Mouse (Mus musculus) MEL (cell line): Measurements from ENCODE around the gene Usp33. TPM values are rescaled to one million over a fixed set of nuclear protein-coding genes. Genes with fewer than 3 reads are reported as not detected.

Source experiments
- DNase-seq: peaks from one replicate; pipeline ENCODE4 v3.0.0; 2011; ENCODE audit warnings: low read depth, low spot score
- H3K27ac ChIP-seq: 2 replicates; pipeline ENCODE4 v1.5.1; 2012; ENCODE audit warnings: low read depth, mild to moderate bottlenecking, control low read depth, low read length, moderate library complexity; ENCODE audit not compliant: control insufficient read depth
- H3K27me3 ChIP-seq, 2 experiments: fragments of 150-350 bp in 1 of 2; sonication (generic) in 1 of 2; 2 replicates each; pipeline ENCODE4 v1.6.1; 2012; ENCODE audit warnings: low read length in 2 of 2, mild to moderate bottlenecking in 2 of 2, improper control_type of control experiment in 1 of 2, moderate library complexity in 1 of 2; ENCODE audit not compliant: insufficient read depth in 2 of 2, control insufficient read depth in 1 of 2
- H3K36me3 ChIP-seq, 2 experiments: 2 replicates each; pipeline ENCODE4 v1.6.1; 2012 to 2014; ENCODE audit warnings: low read length in 2 of 2, improper control_type of control experiment in 1 of 2, inconsistent platforms in 1 of 2, mild to moderate bottlenecking in 1 of 2; ENCODE audit not compliant: insufficient read depth in 2 of 2, control insufficient read depth in 1 of 2
- H3K4me1 ChIP-seq, 2 experiments: fragments of 150-350 bp in 1 of 2; sonication (generic) in 1 of 2; 2 replicates each; pipeline ENCODE4 v1.6.1; 2012; ENCODE audit warnings: low read length in 2 of 2, improper control_type of control experiment in 1 of 2, mild to moderate bottlenecking in 1 of 2; ENCODE audit not compliant: insufficient read depth in 2 of 2, control insufficient read depth in 1 of 2
- H3K4me3 ChIP-seq, 2 experiments: fragments of 150-350 bp in 1 of 2; sonication (generic) in 1 of 2; 2 replicates each; pipeline ENCODE4 v1.5.1; 2012; ENCODE audit warnings: low read depth in 2 of 2, low read length in 2 of 2, mild to moderate bottlenecking in 2 of 2, moderate library complexity in 2 of 2, control low read depth in 1 of 2, improper control_type of control experiment in 1 of 2; ENCODE audit not compliant: control insufficient read depth in 1 of 2, insufficient read depth in 1 of 2
- H3K79me2 ChIP-seq: 2 replicates; pipeline ENCODE4 v1.6.1; 2012; ENCODE audit warnings: mild to moderate bottlenecking, low read length, moderate library complexity; ENCODE audit not compliant: control insufficient read depth, poor library complexity, insufficient read depth
- H3K9ac ChIP-seq: 2 replicates; pipeline ENCODE4 v1.6.1; 2012; ENCODE audit warnings: low read depth, mild to moderate bottlenecking, control low read depth, low read length, moderate library complexity; ENCODE audit not compliant: control insufficient read depth, poor library complexity, severe bottlenecking
- H3K9me3 ChIP-seq: fragments of 150-350 bp; sonication (generic); replicated peaks from 2 replicates; pipeline ENCODE4 v1.6.1; 2012; ENCODE audit warnings: mild to moderate bottlenecking, low read length, improper control_type of control experiment, moderate library complexity; ENCODE audit not compliant: insufficient read depth
- BHLHE40 ChIP-seq: IDR thresholded peaks from 2 replicates; pipeline ENCODE4 v1.6.1; 2012; ENCODE audit warnings: low read depth, mild to moderate bottlenecking, inconsistent platforms, low read length, improper control_type of control experiment, borderline replicate concordance
- CHD1 ChIP-seq: IDR thresholded peaks from 2 replicates; pipeline ENCODE4 v1.6.1; 2012; ENCODE audit warnings: low read depth, mild to moderate bottlenecking, inconsistent platforms, low read length, improper control_type of control experiment
- E2F4 ChIP-seq: IDR thresholded peaks from 2 replicates; pipeline ENCODE4 v1.6.1; 2011; ENCODE audit warnings: low read depth, low read length, improper control_type of control experiment, borderline replicate concordance
- ELF1 ChIP-seq: IDR thresholded peaks from 2 replicates; pipeline ENCODE4 v1.6.1; 2014; ENCODE audit warnings: low read depth, mild to moderate bottlenecking, inconsistent platforms, low read length, improper control_type of control experiment, moderate library complexity
- EP300 ChIP-seq, 2 experiments: IDR thresholded peaks; 2 replicates each; pipeline ENCODE4 v1.6.1; 2011; ENCODE audit warnings: improper control_type of control experiment in 2 of 2, low read length in 2 of 2, low read depth in 1 of 2, mild to moderate bottlenecking in 1 of 2
- JUND ChIP-seq: IDR thresholded peaks from 2 replicates; pipeline ENCODE4 v1.6.1; 2011; ENCODE audit warnings: low read depth, mild to moderate bottlenecking, improper control_type of control experiment, low read length
- MXI1 ChIP-seq: IDR thresholded peaks from 2 replicates; pipeline ENCODE4 v1.6.1; 2011; ENCODE audit warnings: mild to moderate bottlenecking, low read depth, low read length, improper control_type of control experiment
- RCOR1 ChIP-seq: IDR thresholded peaks from 2 replicates; pipeline ENCODE4 v1.6.1; 2012; ENCODE audit warnings: low read depth, mild to moderate bottlenecking, inconsistent platforms, low read length, improper control_type of control experiment
- TBP ChIP-seq: IDR thresholded peaks from 2 replicates; pipeline ENCODE4 v1.8.0; 2011; ENCODE audit warnings: low read depth, low read length, improper control_type of control experiment
- TCF12 ChIP-seq: IDR thresholded peaks from 2 replicates; pipeline ENCODE4 v1.6.1; 2014; ENCODE audit warnings: low read depth, mild to moderate bottlenecking, inconsistent platforms, low read length, improper control_type of control experiment, moderate library complexity
- USF1 ChIP-seq: IDR thresholded peaks from 2 replicates; pipeline ENCODE4 v1.6.1; 2014; ENCODE audit warnings: low read depth, mild to moderate bottlenecking, inconsistent platforms, low read length, improper control_type of control experiment, moderate library complexity
- polyA plus RNA-seq, 2 experiments: library from polyadenylated mRNA; stranded (reverse) in 1 of 2; unstranded in 1 of 2; fragments of >175 nt in 1 of 2; fragments of >200 nt in 1 of 2; gene quantifications; 2 replicates each; pipeline versions ENCODE4 v1.2.1 to v1.2.4; 2012; ENCODE audit warnings: low replicate concordance in 2 of 2, low read depth in 1 of 2; ENCODE audit not compliant: insufficient read length in 2 of 2, insufficient read depth in 1 of 2, missing spikeins in 1 of 2
- total RNA-seq: library from RNA; depleted of rRNA; stranded (reverse); fragments of 300-350 nt; gene quantifications from 2 replicates; pipeline ENCODE4 v1.2.3, GENCODE M21; 2012

The Usp33 gene
- total and polyA plus RNA-seq, 3 experiments, result 32.3 to 34.1 TPM; not detected in 1

GRCm38 (mm10) chr3:152400875-152401274 lies 54.6 kb downstream of the Usp33 start:
- Histone ChIP-seq H3K4me3 (no peak overlapping the region), H3K9me3 (no peaks in the 10 kb centered on the region), H3K9ac (no peak overlapping the region), H3K27ac (no peak overlapping the region), H3K27me3 (no peaks in the 10 kb centered on the region), H3K4me1 (peaks cover 18 to 41% of the 10 kb centered on the region in 2 experiments), H3K36me3 (peaks cover 0 to 79% of the 10 kb centered on the region in 2 experiments), H3K79me2 (peaks cover 84% of the 10 kb centered on the region)
- no peak for TF ChIP-seq TBP
- no peak for TF ChIP-seq EP300 (IDR thresholded peaks at IDR 0.05; ENCODE audit: low read depth in 1 of 2, low read length in 2 of 2)
- TF ChIP-seq BHLHE40, result no peak
- no peak for TF ChIP-seq MXI1
- no peak for TF ChIP-seq E2F4
- TF ChIP-seq JUND, result no peak
- no peak for DNase-seq

GRCm38 (mm10) chr3:152401964-152402670 lies 55.8 kb downstream of the Usp33 start:
- H3K9ac ChIP-seq, result no peak overlapping the region
- TF ChIP-seq RCOR1 (no peak), USF1 (0 out of 2 replicates have a peak, but pooled peaks have one; percentile 5), MXI1 (0 out of 2 replicates have a peak, but pooled peaks have one; percentile 16)
- TF ChIP-seq, all 39 proteins: peak for 2
- H3K27me3 ChIP-seq, result no peaks in the 10 kb centered on the region
- peaks cover 24 to 50% of the 10 kb centered on the region in 2 experiments for H3K4me1 ChIP-seq
- no peak overlapping the region for H3K4me3 ChIP-seq
- DNase-seq, result peak; percentile 41
- no peak overlapping the region for H3K27ac ChIP-seq
- no peaks in the 10 kb centered on the region for H3K9me3 ChIP-seq
- peaks cover 82% of the 10 kb centered on the region for H3K79me2 ChIP-seq
- H3K36me3 ChIP-seq, result peaks cover 0 to 89% of the 10 kb centered on the region in 2 experiments

- TF ChIP-seq CHD1 (no peak), TCF12 (no peak), ELF1 (no peak)
- DNase-seq, result no peak
- Histone ChIP-seq H3K9ac (no peak overlapping the region), H3K4me3 (no peak overlapping the region), H3K27ac (no peak overlapping the region), H3K79me2 (peaks cover 83% of the 10 kb centered on the region), H3K36me3 (peaks cover 0 to 92% of the 10 kb centered on the region in 2 experiments), H3K9me3 (no peaks in the 10 kb centered on the region), H3K27me3 (no peaks in the 10 kb centered on the region), H3K4me1 (peaks cover 28 to 53% of the 10 kb centered on the region in 2 experiments)
Observed at GRCm38 (mm10) chr3:152402671-152403066, 56.4 kb downstream of the Usp33 start.
